Mouse (Mus musculus): Measurements from ENCODE around the gene Vmn2r11.
"Not testable (repeated sequence)": the region's sequence is repeated elsewhere in the genome, so short reads cannot be mapped to it uniquely, and the experiment has no call there.

The Vmn2r11 gene

GRCm38 (mm10) chr5:109059469-109059868 is at the start of gene Vmn2r11:
Vmn2r11 (minus strand) TSS chr5:109059569.
- not testable (repeated sequence) for DNase-seq

- not testable (repeated sequence) for DNase-seq
Observed at GRCm38 (mm10) chr5:109097850-109098249, 38.5 kb upstream of the Vmn2r11 start, which contains the start of gene Vmn2r12. Vmn2r12 (minus strand) TSS chr5:109097950.

GRCm38 (mm10) chr5:109096482-109096881 is 37.1 kb upstream of the Vmn2r11 start:
- DNase-seq: not testable (repeated sequence)

- not testable (repeated sequence) for DNase-seq
Observed at GRCm38 (mm10) chr5:109072016-109072415, 12.6 kb upstream of the Vmn2r11 start.

- DNase-seq: no peak
Observed at GRCm38 (mm10) chr5:109055286-109055685, 4.1 kb downstream of the Vmn2r11 start.

- no peak for DNase-seq
Observed at GRCm38 (mm10) chr5:109032591-109032990, 26.8 kb downstream of the Vmn2r11 start.

- DNase-seq: not testable (repeated sequence)
Observed at GRCm38 (mm10) chr5:109006427-109006826, 52.9 kb downstream of the Vmn2r11 start, which contains the start of gene Vmn2r10. Vmn2r10 (minus strand) TSS chr5:109006527.

Measured in kidney, postnatal 10 days (tissue).